Mouse (Mus musculus) bone marrow macrophage, adult 2 months (primary cell): ENCODE data around the gene Patj. TPM values are rescaled to one million over a fixed set of nuclear protein-coding genes. Genes with fewer than 3 reads are reported as not detected.

Experiments used
- H3K27ac ChIP-seq: 2 replicates; pipeline ENCODE4 v1.5.1; 2012; ENCODE audit warnings: low read depth, low read length; ENCODE audit not compliant: insufficient read depth
- H3K4me1 ChIP-seq: 2 replicates; pipeline ENCODE4 v1.6.1; 2012; ENCODE audit warnings: low read length; ENCODE audit not compliant: control insufficient read depth, insufficient read depth
- H3K4me3 ChIP-seq: 2 replicates; pipeline ENCODE4 v1.5.1; 2012; ENCODE audit warnings: mild to moderate bottlenecking, low read length, moderate library complexity; ENCODE audit not compliant: insufficient read depth
- CTCF ChIP-seq: IDR thresholded peaks from 2 replicates; pipeline ENCODE4 v1.5.1; 2012; ENCODE audit warnings: low read depth, mild to moderate bottlenecking, low read length, moderate library complexity
- POLR2A ChIP-seq: IDR thresholded peaks from 2 replicates; pipeline ENCODE4 v1.6.1; 2012; ENCODE audit warnings: mild to moderate bottlenecking, low read depth, low read length, borderline replicate concordance
- polyA plus RNA-seq: library from polyadenylated mRNA; stranded (reverse); fragments of >200 nt; gene quantifications from 2 replicates; pipeline ENCODE4 v1.2.4, GENCODE M21; 2012; ENCODE audit not compliant: missing spikeins, insufficient read depth, insufficient read length

The Patj gene
- polyA plus RNA-seq, 1 experiment, result 0.38 TPM

DNA sequence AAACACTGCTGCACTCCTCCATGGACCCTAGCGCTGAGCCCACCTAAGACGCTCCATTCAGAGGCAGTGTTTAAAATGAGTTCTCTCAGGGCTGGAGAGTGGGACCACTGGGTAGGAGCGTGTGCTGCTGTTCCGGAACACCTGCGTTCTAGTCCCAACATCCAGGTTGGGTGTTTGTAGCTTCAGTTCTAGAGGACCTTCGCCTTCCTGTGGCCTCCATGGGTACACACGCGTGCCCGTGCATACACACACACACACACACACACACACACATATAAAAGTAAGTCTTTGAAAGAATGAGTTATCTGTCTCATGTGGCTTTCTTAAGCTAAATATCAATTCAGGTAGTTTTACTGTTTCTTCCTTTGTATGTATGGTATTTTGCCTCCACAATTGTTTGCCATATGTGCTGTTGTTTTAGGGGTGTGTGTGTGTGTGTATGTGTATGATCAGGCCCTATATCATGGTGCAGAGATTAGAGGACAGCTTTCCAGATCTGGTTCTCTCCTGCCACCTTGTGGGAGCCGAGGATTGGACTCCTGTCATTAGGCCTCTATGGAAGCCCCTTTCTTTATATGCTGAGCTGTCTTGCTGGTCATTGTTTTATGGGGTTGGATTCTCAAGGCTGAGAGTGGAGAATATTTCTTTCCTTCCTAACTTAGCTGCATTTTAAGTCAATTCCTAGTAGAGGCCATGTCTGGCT lies 49.0 kb downstream of the Patj start:
- H3K4me3 ChIP-seq, result no peak overlapping the region
- H3K27ac ChIP-seq, result no peak overlapping the region
- no peak for TF ChIP-seq POLR2A
- H3K4me1 ChIP-seq, result no peaks in the 10 kb centered on the region

DNA sequence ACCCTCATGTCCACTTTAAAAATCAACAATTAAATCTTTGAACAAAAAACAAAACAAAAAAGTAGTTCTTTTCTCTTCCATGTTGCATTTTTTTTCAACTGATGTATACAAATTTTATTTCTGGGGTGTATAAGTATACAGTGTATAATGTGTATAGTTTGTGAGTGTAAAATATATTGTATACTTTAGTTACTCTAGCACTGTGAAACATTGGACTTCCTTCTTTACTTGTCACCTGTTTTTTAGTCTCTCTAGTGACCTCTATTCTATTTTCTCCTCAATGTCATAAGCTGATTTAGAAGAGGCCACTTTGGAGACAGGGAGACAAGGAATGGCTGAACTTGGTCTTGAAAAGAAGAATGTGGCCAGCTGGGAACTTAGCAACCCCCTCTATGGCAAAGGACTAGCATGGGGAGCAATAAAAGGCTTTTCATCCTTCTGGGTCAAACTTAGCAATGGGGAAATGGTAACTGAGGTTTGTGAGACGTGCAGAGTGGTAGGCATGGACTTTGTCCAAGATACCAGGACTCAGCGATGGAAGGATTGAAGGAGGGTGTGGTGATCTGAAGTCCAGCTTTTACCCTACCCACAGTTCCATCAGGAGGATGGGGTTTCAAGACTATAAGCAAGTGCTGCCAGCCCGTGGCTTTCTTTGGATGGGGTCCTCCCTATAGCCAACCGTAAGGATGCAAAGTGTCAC lies 54.1 kb downstream of the Patj start:
- Histone ChIP-seq H3K4me1 (0 out of 2 replicates have a peak, but pooled peaks cover 2% of the 10 kb centered on the region), H3K27ac (no peak overlapping the region), H3K4me3 (no peak overlapping the region)
- TF ChIP-seq POLR2A (no peak), CTCF (no peak)

DNA sequence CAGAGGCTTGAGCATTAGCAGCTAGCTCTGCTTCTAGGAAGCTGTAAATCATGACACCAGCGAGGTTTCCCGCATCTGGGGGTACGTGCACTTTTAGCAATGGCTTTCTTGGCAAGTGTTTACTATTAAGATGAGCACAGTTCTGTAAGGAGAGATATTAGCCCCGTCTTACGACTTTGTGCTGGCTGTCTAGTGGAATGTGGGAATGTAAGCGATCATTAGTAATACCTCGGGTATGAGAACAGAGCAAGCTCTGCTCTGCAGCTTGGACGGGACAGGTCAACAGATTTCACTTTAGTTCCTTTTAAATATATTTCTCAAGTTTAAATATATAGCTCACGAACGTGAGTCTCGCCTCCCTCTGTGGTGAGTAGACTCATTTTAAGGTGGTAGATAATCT lies 54.7 kb downstream of the Patj start:
- TF ChIP-seq CTCF, result no peak
- H3K4me1 ChIP-seq, result 0 out of 2 replicates have a peak, but pooled peaks cover 2% of the 10 kb centered on the region
- H3K4me3 ChIP-seq, result no peak overlapping the region
- H3K27ac ChIP-seq, result no peak overlapping the region

GRCm38 (mm10) chr4:98450829-98451228 lies 55.2 kb downstream of the Patj start:
- H3K4me1 ChIP-seq, result 0 out of 2 replicates have a peak, but pooled peaks cover 2% of the 10 kb centered on the region
- H3K27ac ChIP-seq, result no peak overlapping the region
- no peak overlapping the region for H3K4me3 ChIP-seq
- TF ChIP-seq CTCF (no peak), POLR2A (no peak)

DNA sequence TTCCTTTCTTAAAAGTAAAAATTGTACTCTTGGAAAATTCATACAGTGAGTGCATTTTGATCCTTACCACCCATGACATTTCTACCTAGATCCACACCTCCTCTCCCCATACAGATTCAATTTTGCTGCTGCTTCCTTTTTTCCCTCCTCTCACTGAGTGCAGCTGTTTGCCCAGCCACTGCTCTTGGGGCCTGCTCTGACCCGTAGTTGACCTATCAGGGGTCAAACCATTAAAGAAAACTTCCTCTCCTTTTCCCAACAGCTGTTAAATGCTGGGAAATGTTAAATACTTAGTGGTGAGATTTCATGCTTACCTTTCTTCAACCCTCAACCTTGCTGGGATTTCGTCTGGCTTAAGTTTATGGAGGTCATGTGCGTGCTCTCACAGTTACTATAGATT lies 55.7 kb downstream of the Patj start:
- Histone ChIP-seq H3K4me1 (0 out of 2 replicates have a peak, but pooled peaks cover 2% of the 10 kb centered on the region), H3K27ac (no peak overlapping the region), H3K4me3 (no peak overlapping the region)
- TF ChIP-seq POLR2A, result no peak
- no peak for TF ChIP-seq CTCF

GRCm38 (mm10) chr4:98452725-98453124 lies 57.1 kb downstream of the Patj start:
- 0 out of 2 replicates have a peak, but pooled peaks cover 2% of the 10 kb centered on the region for H3K4me1 ChIP-seq
- no peak overlapping the region for H3K4me3 ChIP-seq
- H3K27ac ChIP-seq, result no peak overlapping the region
- TF ChIP-seq POLR2A (no peak), CTCF (no peak)

GRCm38 (mm10) chr4:98453231-98453630 lies 57.6 kb downstream of the Patj start:
- Histone ChIP-seq H3K27ac (no peak overlapping the region), H3K4me3 (no peak overlapping the region), H3K4me1 (0 out of 2 replicates have a peak, but pooled peaks cover 2% of the 10 kb centered on the region)
- TF ChIP-seq POLR2A (no peak), CTCF (no peak)

DNA sequence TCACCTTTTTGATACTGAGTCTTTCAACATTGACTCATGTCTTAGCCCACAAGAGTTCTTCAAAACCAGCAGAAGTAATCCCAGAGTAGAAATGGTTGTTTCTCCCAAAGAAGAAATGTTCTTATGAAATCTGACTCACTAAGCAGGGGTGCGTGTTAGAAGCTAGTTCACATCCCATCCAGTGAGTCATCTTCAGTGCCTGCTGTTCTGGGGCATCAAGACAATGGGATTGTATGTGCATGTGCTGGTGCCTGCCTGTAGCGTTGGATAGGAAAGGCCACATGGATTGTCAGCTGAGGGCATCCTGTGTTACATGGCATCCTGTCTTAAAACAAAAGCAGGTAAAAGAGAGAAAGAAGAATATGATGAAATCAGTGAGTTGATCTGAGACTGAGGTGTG lies 59.8 kb downstream of the Patj start:
- TF ChIP-seq POLR2A (no peak), CTCF (no peak)

DNA sequence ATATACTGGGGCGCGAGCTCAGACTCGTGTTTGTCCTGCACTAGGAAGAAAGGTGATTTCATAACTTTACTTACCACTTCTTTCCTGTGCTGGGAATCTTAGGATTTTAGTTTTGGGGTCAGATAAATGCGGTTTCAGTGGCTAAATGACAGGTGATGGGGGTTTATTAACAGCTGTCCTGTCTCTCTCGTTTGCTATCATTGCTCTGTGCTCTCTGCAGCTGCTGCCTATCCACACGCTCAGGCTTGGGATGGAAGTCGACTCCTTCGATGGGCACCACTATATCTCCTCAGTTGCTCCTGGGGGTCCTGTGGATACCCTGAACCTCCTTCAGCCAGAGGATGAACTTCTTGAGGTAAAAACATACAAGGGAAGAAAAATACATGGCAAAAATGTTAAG lies 60.3 kb downstream of the Patj start:
- H3K27ac ChIP-seq, result no peak overlapping the region
- no peak overlapping the region for H3K4me3 ChIP-seq
- H3K4me1 ChIP-seq, result 0 out of 2 replicates have a peak, but pooled peaks cover 2% of the 10 kb centered on the region
- TF ChIP-seq POLR2A (no peak), CTCF (no peak)

More for the DNA sequence above, 59.8 kb downstream of the Patj start:
- Histone ChIP-seq H3K4me1 (0 out of 2 replicates have a peak, but pooled peaks cover 2% of the 10 kb centered on the region), H3K27ac (no peak overlapping the region), H3K4me3 (no peak overlapping the region)

- Histone ChIP-seq H3K4me1 (no peaks in the 10 kb centered on the region), H3K4me3 (no peak overlapping the region), H3K27ac (no peak overlapping the region)
- TF ChIP-seq POLR2A (no peak), CTCF (no peak)
Measured at GRCm38 (mm10) chr4:98461804-98462341, 66.3 kb downstream of the Patj start.
